Mouse (Mus musculus): ENCODE measurements at regions not wholly inside any gene's neighbourhood (a gene's known extent, or its start where the extent isn't known, plus 50 kb on each side); places are given as distances from the start of the nearest gene placed in this dataset.

GRCm38 (mm10) chr7:63811816-63812215 lies 104.8 kb upstream of the E030018B13Rik start:
- no peak for DNase-seq
- intact Hi-C loops (cut with DNase I): no loop called here

- intact Hi-C loops (cut with DNase I): no loop called here
- no peak for DNase-seq
Measured at GRCm38 (mm10) chr7:63815531-63815930, 101.1 kb upstream of the E030018B13Rik start.

- no peak for DNase-seq
- intact Hi-C loops (cut with DNase I): no loop called here
Measured at GRCm38 (mm10) chr7:63816056-63816941, 100.4 kb upstream of the E030018B13Rik start.

- DNase-seq: no peak
- intact Hi-C loops (cut with DNase I): no loop called here
Measured at GRCm38 (mm10) chr7:63817476-63817875, 99.2 kb upstream of the E030018B13Rik start.

- intact Hi-C loops (cut with DNase I): no loop called here
- DNase-seq: no peak
Measured at GRCm38 (mm10) chr7:63818105-63818504, 98.6 kb upstream of the E030018B13Rik start.

GRCm38 (mm10) chr7:63820286-63820685 lies 96.4 kb upstream of the E030018B13Rik start:
- intact Hi-C loops (cut with DNase I): no loop called here
- no peak for DNase-seq

GRCm38 (mm10) chr7:63822001-63822400 lies 94.7 kb upstream of the E030018B13Rik start:
- no peak for DNase-seq
- intact Hi-C loops (cut with DNase I): no loop called here

GRCm38 (mm10) chr7:63824009-63824408 lies 92.6 kb upstream of the E030018B13Rik start:
- DNase-seq: no peak
- intact Hi-C loops (cut with DNase I): no loop called here

- intact Hi-C loops (cut with DNase I): loop anchor here (2.0 kb wide), 1 partner anchor 75 kb away; no protein-coding TSS in a partner anchor
- no peak for DNase-seq
Measured at GRCm38 (mm10) chr7:63829362-63829920, 87.2 kb upstream of the E030018B13Rik start.

- no peak for DNase-seq
- intact Hi-C loops (cut with DNase I): no loop called here
Measured at GRCm38 (mm10) chr7:63833676-63834075, 83.0 kb upstream of the E030018B13Rik start.

GRCm38 (mm10) chr7:63835958-63836357 lies 80.7 kb upstream of the E030018B13Rik start:
- intact Hi-C loops (cut with DNase I): no loop called here
- no peak for DNase-seq
